Mouse (Mus musculus) midbrain, postnatal 0 days (tissue): ENCODE measurements at regions not wholly inside any gene's neighbourhood (a gene's known extent, or its start where the extent isn't known, plus 50 kb on each side); places are given as distances from the start of the nearest gene placed in this dataset.

ENCODE experiments used
- ATAC-seq: fragments of 200-750 bp; cut with Nextera tagmentation; 2 replicates; pipeline ENCODE4 v1.8.0; 2017; ENCODE audit warnings: moderate number of reproducible peaks, mild to moderate bottlenecking, moderate TSS enrichment, moderate library complexity; ENCODE audit not compliant: low FRiP score
- DNase-seq: peaks from one replicate; pipeline ENCODE4 v3.0.0-alpha.2; 2015; ENCODE audit warnings: low spot score
- H3K27ac ChIP-seq: fragments of 300-500 bp; sonication (generic); 2 replicates; pipeline ENCODE4 v1.5.1; 2014; ENCODE audit warnings: low read depth, mild to moderate bottlenecking, low read length, mixed read lengths
- H3K27me3 ChIP-seq: fragments of 300-500 bp; sonication (generic); 2 replicates; pipeline ENCODE4 v1.6.1; 2014; ENCODE audit warnings: low read length, control low read depth, mixed read lengths; ENCODE audit not compliant: insufficient read depth
- H3K36me3 ChIP-seq: fragments of 300-500 bp; sonication (generic); 2 replicates; pipeline ENCODE4 v1.6.1; 2014; ENCODE audit warnings: low read length, control low read depth, mixed read lengths; ENCODE audit not compliant: insufficient read depth
- H3K4me1 ChIP-seq: fragments of 300-500 bp; sonication (generic); 2 replicates; pipeline ENCODE4 v1.6.1; 2014; ENCODE audit warnings: mild to moderate bottlenecking, control low read depth, antibody characterized with exemption, low read length, mixed read lengths; ENCODE audit not compliant: insufficient read depth
- H3K4me2 ChIP-seq: fragments of 300-500 bp; sonication (generic); 2 replicates; pipeline ENCODE4 v1.6.1; 2014; ENCODE audit warnings: low read depth, mild to moderate bottlenecking, low read length, mixed read lengths; ENCODE audit not compliant: poor library complexity, severe bottlenecking
- H3K4me3 ChIP-seq: fragments of 300-500 bp; sonication (generic); 2 replicates; pipeline ENCODE4 v1.5.1; 2014; ENCODE audit warnings: low read depth, mild to moderate bottlenecking, low read length, moderate library complexity
- H3K9ac ChIP-seq: fragments of 300-500 bp; sonication (generic); replicated peaks from 2 replicates; pipeline ENCODE4 v1.6.1; 2014; ENCODE audit warnings: mild to moderate bottlenecking, low read length, moderate library complexity, mixed read lengths; ENCODE audit not compliant: poor library complexity, severe bottlenecking
- H3K9me3 ChIP-seq: fragments of 300-500 bp; sonication (generic); 2 replicates; pipeline ENCODE4 v1.6.1; 2016; ENCODE audit warnings: low read length, control low read depth
- CTCF ChIP-seq: IDR thresholded peaks from 2 replicates; pipeline ENCODE4 v1.5.1; 2016; ENCODE audit warnings: antibody characterized with exemption, mild to moderate bottlenecking
- WGBS: fragments of 180-500 bp; shearing (Covaris S2); extraction: QIAGEN DNeasy Blood & Tissue Kit; methylation state at CpG from one replicate; pipeline ENCODE4 v1.1.7; 2014; 5-methylcytosine and 5-hydroxymethylcytosine counted together

GRCm38 (mm10) chr4:131415453-131415852 lies 422.6 kb downstream of the Ptpru start:
- Histone ChIP-seq H3K9ac (no peak overlapping the region), H3K4me3 (no peak overlapping the region), H3K4me2 (no peak overlapping the region), H3K27me3 (no peaks in the 10 kb centered on the region), H3K4me1 (no peaks in the 10 kb centered on the region), H3K36me3 (no peaks in the 10 kb centered on the region), H3K9me3 (no peaks in the 10 kb centered on the region), H3K27ac (no peak overlapping the region)
- TF ChIP-seq CTCF: no peak
- WGBS: 75% methylated on average over 5 of the region's 5 CpGs
- no peak for DNase-seq
- ATAC-seq: no peak

GRCm38 (mm10) chr4:131416209-131416608 lies 421.9 kb downstream of the Ptpru start:
- Histone ChIP-seq H3K4me3 (no peak overlapping the region), H3K9ac (no peak overlapping the region), H3K27ac (no peak overlapping the region), H3K27me3 (no peaks in the 10 kb centered on the region), H3K9me3 (no peaks in the 10 kb centered on the region), H3K4me1 (no peaks in the 10 kb centered on the region), H3K36me3 (no peaks in the 10 kb centered on the region), H3K4me2 (no peak overlapping the region)
- no peak for TF ChIP-seq CTCF
- 70% methylated on average over 3 of the region's 3 CpGs for WGBS
- ATAC-seq: no peak
- no peak for DNase-seq

GRCm38 (mm10) chr4:131417159-131417748 lies 420.8 kb downstream of the Ptpru start:
- H3K4me2 ChIP-seq: no peak overlapping the region
- no peaks in the 10 kb centered on the region for H3K4me1 ChIP-seq
- ATAC-seq (no peak), DNase-seq (no peak)
- no peak for TF ChIP-seq CTCF
- whole genome bisulfite sequencing: 72% methylated on average over 14 of the region's 14 CpGs
- H3K27me3 ChIP-seq: no peaks in the 10 kb centered on the region
- no peak overlapping the region for H3K4me3 ChIP-seq
- H3K9ac ChIP-seq: no peak overlapping the region
- no peaks in the 10 kb centered on the region for H3K36me3 ChIP-seq
- H3K27ac ChIP-seq: no peak overlapping the region
- H3K9me3 ChIP-seq: no peaks in the 10 kb centered on the region

GRCm38 (mm10) chr4:131425311-131425710 lies 412.8 kb downstream of the Ptpru start:
- DNase-seq (no peak), ATAC-seq (no peak)
- H3K4me3 ChIP-seq: no peak overlapping the region
- no peaks in the 10 kb centered on the region for H3K9me3 ChIP-seq
- 0 out of 2 replicates have a peak, but pooled peaks cover 5% of the 10 kb centered on the region for H3K4me1 ChIP-seq
- WGBS: 66% methylated on average over 11 of the region's 11 CpGs
- no peaks in the 10 kb centered on the region for H3K27me3 ChIP-seq
- H3K4me2 ChIP-seq: no peak overlapping the region
- no peak overlapping the region for H3K9ac ChIP-seq
- TF ChIP-seq CTCF: no peak
- no peak overlapping the region for H3K27ac ChIP-seq
- H3K36me3 ChIP-seq: no peaks in the 10 kb centered on the region

- H3K4me1 ChIP-seq: 0 out of 2 replicates have a peak, but pooled peaks cover 5% of the 10 kb centered on the region
- no peaks in the 10 kb centered on the region for H3K36me3 ChIP-seq
- ATAC-seq: no peak
- TF ChIP-seq CTCF: no peak
- H3K4me2 ChIP-seq: no peak overlapping the region
- H3K9me3 ChIP-seq: no peaks in the 10 kb centered on the region
- no peak overlapping the region for H3K9ac ChIP-seq
- WGBS: 98% methylated on average over 7 of the region's 7 CpGs
- no peak for DNase-seq
- H3K27me3 ChIP-seq: no peaks in the 10 kb centered on the region
- H3K27ac ChIP-seq: no peak overlapping the region
- H3K4me3 ChIP-seq: no peak overlapping the region
These were observed 410.2 kb downstream of the Ptpru start for GRCm38 (mm10) chr4:131427871-131428270.

- no peak overlapping the region for H3K4me3 ChIP-seq
- ATAC-seq (no peak), DNase-seq (peak; percentile 50)
- 0 out of 2 replicates have a peak overlapping the region, but pooled peaks have one; percentile 6 for H3K27ac ChIP-seq
- peak overlapping the region; percentile 24; the same call in 1 of the 2 replicates for H3K9ac ChIP-seq
- no peak overlapping the region for H3K4me2 ChIP-seq
- WGBS: 36% methylated on average over 11 of the region's 11 CpGs
- no peak for TF ChIP-seq CTCF
- no peaks in the 10 kb centered on the region for H3K27me3 ChIP-seq
- H3K9me3 ChIP-seq: no peaks in the 10 kb centered on the region
- H3K36me3 ChIP-seq: no peaks in the 10 kb centered on the region
- H3K4me1 ChIP-seq: peaks cover 5% of the 10 kb centered on the region; the same call in 1 of the 2 replicates
These were observed 408.7 kb downstream of the Ptpru start for GRCm38 (mm10) chr4:131429356-131429755.
